Mouse (Mus musculus): Measurements from ENCODE around the gene Hipk2.

- TF ChIP-seq POLR2A (IDR thresholded peaks at IDR 0.05; ENCODE audit: control insufficient read depth, low read depth, low read length) (no peak), CTCF (IDR thresholded peaks at IDR 0.05; ENCODE audit: control insufficient read depth, insufficient read depth, insufficient replicate concordance, low read depth, low read length) (no peak)
Measured at GRCm38 (mm10) chr6:38920141-38920540, 44.2 kb upstream of the Hipk2 start.

Data from testis, adult 2 months (tissue).